ENCODE assay signal across 9 mouse cellular contexts in the genomic region with DNA sequence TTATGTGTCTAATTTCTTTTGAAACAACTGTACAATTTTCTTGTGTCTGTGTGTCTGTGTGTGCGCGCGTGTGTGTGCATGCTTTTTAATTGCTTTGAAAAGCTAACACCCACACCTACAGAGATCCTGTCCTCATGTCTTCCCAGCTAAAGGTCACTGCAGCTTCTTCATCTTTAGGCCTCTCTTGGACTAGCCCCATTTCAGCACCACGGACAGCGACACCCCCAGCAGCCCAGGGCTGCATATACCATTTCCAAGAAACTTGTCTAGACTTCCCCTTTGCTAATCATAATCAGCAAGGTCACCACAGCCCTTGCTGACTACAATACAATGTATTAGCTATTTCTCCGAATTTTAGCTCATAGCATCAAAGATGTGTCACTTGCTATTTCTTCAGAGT. TPM values are rescaled to one million over a fixed set of nuclear protein-coding genes. Genes with fewer than 3 reads are reported as not detected.
A peak's percentile ranks its signal among the peaks of the same experiment; 100 is the strongest.
DNase-seq lines count a peak whose midpoint lies in the region; ATAC-seq and TF ChIP-seq lines count a peak whose summit lies in the region.
"Had no signal": no experiment of that assay in that cellular context is flagged by ENCODE, and none has a peak within 500 bp of the region (broad histone marks: within the 10 kb centered on the region; RNA-seq: fewer than 3 reads in every experiment).

No protein-coding gene starts in this region.

- no peaks in the 10 kb centered on the region for H3K36me3 ChIP-seq in thymus, adult 2 months (ENCODE audit: control insufficient read depth, insufficient read depth, low read length)
- no peaks in the 10 kb centered on the region for H3K36me3 ChIP-seq in forebrain, postnatal 0 days (ENCODE audit: insufficient read depth)

- no peak overlapping the region for H3K9ac ChIP-seq in forebrain, postnatal 0 days

- 28% methylated on average over 6 of the region's 6 CpGs for WGBS in thymus, adult 2 months
- WGBS in forebrain, postnatal 0 days: 40% methylated on average over 6 of the region's 6 CpGs

- DNase-seq in thymus, adult 2 months: peak; percentile 9
- DNase-seq in thymus, adult 18-20 months: no peak
- peak; percentile 26 for DNase-seq in c-Kit-positive CD71-positive TER-119-positive erythroid progenitor cells, embryonic 14.5 days (ENCODE audit: low spot score)
- DNase-seq in forebrain, postnatal 0 days: peak; percentile 3
- DNase-seq in kidney, adult 9 months: peak; percentile 45
- DNase-seq in lung, postnatal 14 days: peak; percentile 78
- DNase-seq in retina, embryonic 14.5 days (ENCODE audit: low spot score): peak; percentile 81

- H3K9me3 ChIP-seq in forebrain, postnatal 0 days (ENCODE audit: low read length): no peaks in the 10 kb centered on the region

- TF ChIP-seq CTCF in thymus, adult 2 months (IDR thresholded peaks at IDR 0.05; ENCODE audit: borderline replicate concordance, control insufficient read depth, extremely low read depth, insufficient read depth, low read length, poor library complexity): no peak
- TF ChIP-seq CTCF in forebrain, postnatal 0 days (IDR thresholded peaks at IDR 0.05; ENCODE audit: low read depth): no peak

- peak overlapping the region; percentile 87 for H3K4me2 ChIP-seq in forebrain, postnatal 0 days (ENCODE audit: low read depth)

- H3K4me3 ChIP-seq in thymus, adult 2 months (ENCODE audit: control insufficient read depth, insufficient read depth, low read length): no peak overlapping the region
- H3K4me3 ChIP-seq in forebrain, postnatal 0 days (ENCODE audit: low read depth, low read length): peak overlapping the region; percentile 76
- H3K4me3 ChIP-seq: megakaryocyte, embryonic 14.5 days had no signal

- no peaks in the 10 kb centered on the region for H3K4me1 ChIP-seq in thymus, adult 2 months (replicated peaks; ENCODE audit: control insufficient read depth, insufficient read depth, low read length)
- 0 out of 2 replicates have a peak, but pooled peaks cover 10% of the 10 kb centered on the region for H3K4me1 ChIP-seq in forebrain, postnatal 0 days (ENCODE audit: insufficient read depth)
- H3K4me1 ChIP-seq: megakaryocyte, embryonic 14.5 days had no signal

- no peak overlapping the region for H3K27ac ChIP-seq in thymus, adult 2 months (ENCODE audit: control insufficient read depth, insufficient read depth, low read length)
- H3K27ac ChIP-seq in forebrain, postnatal 0 days (ENCODE audit: low read depth, low read length): no peak overlapping the region

- no peak for TF ChIP-seq POLR2A in thymus, adult 2 months (IDR thresholded peaks at IDR 0.05; ENCODE audit: control insufficient read depth, extremely low read depth, insufficient read depth, low read length, poor library complexity)

- ATAC-seq in forebrain, postnatal 0 days: no peak
- ATAC-seq in erythroblast, adult 5-6 weeks (replicated peaks; ENCODE audit: low FRiP score, poor library complexity, severe bottlenecking): no peak

- H3K27me3 ChIP-seq in thymus, adult 2 months (ENCODE audit: control insufficient read depth, insufficient read depth, low read length): peaks cover 6% of the 10 kb centered on the region
- no peaks in the 10 kb centered on the region; the same call in 1 of the 2 replicates for H3K27me3 ChIP-seq in forebrain, postnatal 0 days (ENCODE audit: insufficient read depth, low read length)

RNA-seq across cellular contexts. Expression of a gene that starts 1.9 kb away (rescaled TPM):
- polyA plus RNA-seq in thymus, adult 2 months (2012; rRNA removed): 0.06 and 0.09 TPM in 2 replicates
- 82.0 and 105 TPM in 2 replicates for total RNA-seq in forebrain, postnatal 0 days (2014; rRNA removed)
- polyA plus RNA-seq in forebrain, postnatal 0 days (2015; fragmentation: Nextera tagmentation; extraction: Ambion mirVana): 16.7 and 29.0 TPM in 2 replicates
- total RNA-seq in erythroblast, adult 5-6 weeks (2015; ENCODE audit: low replicate concordance): not detected in 2 replicates
- total RNA-seq in erythroblast, adult 5-6 weeks (2017; ENCODE audit: low replicate concordance): 0.09 TPM in 1 of 2 replicates, not detected in the other

Comparison
In these comparisons a context has a peak if more than half of its experiments do, and no peak if none do; other contexts are left out.
1. DNase-seq: peak in thymus, adult 2 months (single experiment), c-Kit-positive CD71-positive TER-119-positive erythroid progenitor cells, embryonic 14.5 days (single experiment), forebrain, postnatal 0 days (single experiment), kidney, adult 9 months (single experiment), lung, postnatal 14 days (single experiment) and retina, embryonic 14.5 days (single experiment); none in thymus, adult 18-20 months (0 of 2).
2. RNA of a gene that starts 1.9 kb away (total RNA-seq): 82.0 to 105 TPM in forebrain, postnatal 0 days; 0.09 TPM in erythroblast, adult 5-6 weeks; every median in the first group is over 10 times any median in the second.